Mouse (Mus musculus): ENCODE measurements at regions not wholly inside any gene's neighbourhood (a gene's known extent, or its start where the extent isn't known, plus 50 kb on each side); places are given as distances from the start of the nearest gene placed in this dataset.

GRCm38 (mm10) chr4:103421541-103421951, 107.9 kb downstream of the Oma1 start:
- DNase-seq: peak; percentile 9

- DNase-seq: no peak
Measured at GRCm38 (mm10) chr4:103441383-103441782, 127.8 kb downstream of the Oma1 start.

- DNase-seq: no peak
Measured at GRCm38 (mm10) chr4:103441955-103442354, 128.3 kb downstream of the Oma1 start.

- no peak for DNase-seq
Measured at GRCm38 (mm10) chr4:103449276-103449675, 135.7 kb downstream of the Oma1 start.

- no peak for DNase-seq
Measured at GRCm38 (mm10) chr4:103450121-103450520, 136.5 kb downstream of the Oma1 start.

- DNase-seq: no peak
Measured at GRCm38 (mm10) chr4:103455458-103455857, 141.8 kb downstream of the Oma1 start.

GRCm38 (mm10) chr4:103466019-103466589, 152.5 kb downstream of the Oma1 start:
- DNase-seq: no peak

GRCm38 (mm10) chr4:103475596-103475995, 143.6 kb upstream of the Dab1 start:
- no peak for DNase-seq

- no peak for DNase-seq
Measured at GRCm38 (mm10) chr4:103486140-103486965, 132.8 kb upstream of the Dab1 start.

GRCm38 (mm10) chr4:103508435-103508834, 110.7 kb upstream of the Dab1 start:
- DNase-seq: no peak

- no peak for DNase-seq
Measured at GRCm38 (mm10) chr4:103512901-103513300, 106.3 kb upstream of the Dab1 start.

- DNase-seq: peak; percentile 81
Measured at GRCm38 (mm10) chr4:103521870-103522609, 97.1 kb upstream of the Dab1 start.

GRCm38 (mm10) chr4:103536534-103537265, 82.5 kb upstream of the Dab1 start:
- DNase-seq: no peak

- DNase-seq: no peak
Measured at GRCm38 (mm10) chr4:103540960-103541359, 78.2 kb upstream of the Dab1 start.

- no peak for DNase-seq
Measured at GRCm38 (mm10) chr4:103547297-103547696, 71.9 kb upstream of the Dab1 start.

GRCm38 (mm10) chr4:103552476-103552875, 66.7 kb upstream of the Dab1 start:
- DNase-seq: no peak

- DNase-seq: no peak
Measured at GRCm38 (mm10) chr4:103553188-103553587, 66.0 kb upstream of the Dab1 start.

GRCm38 (mm10) chr4:103554597-103554996, 64.6 kb upstream of the Dab1 start:
- no peak for DNase-seq
